Mouse (Mus musculus): ENCODE measurements around the gene Slc38a10.

DNA sequence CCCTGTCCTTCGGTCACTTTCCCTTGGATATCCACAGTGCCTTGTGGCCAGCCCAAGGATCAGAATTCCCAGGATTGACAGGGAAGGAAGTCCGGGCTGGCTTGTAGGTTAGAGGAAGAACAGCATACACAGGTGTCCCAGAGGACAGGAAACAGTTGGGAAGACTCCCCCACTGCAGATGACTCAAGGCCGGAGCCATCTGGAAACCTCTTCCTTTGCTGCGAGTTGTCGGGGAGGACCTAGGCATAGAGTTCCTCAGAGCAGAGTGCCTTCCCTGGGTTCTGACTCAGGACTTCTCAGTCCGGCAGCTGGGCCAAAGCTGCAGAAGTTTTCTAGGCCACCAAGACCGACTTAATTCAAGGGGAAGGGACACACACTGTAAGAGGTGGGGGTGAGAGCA is 48.6 kb upstream of the Slc38a10 start:
- TF ChIP-seq CTCF (IDR thresholded peaks at IDR 0.05; ENCODE audit: borderline replicate concordance, extremely low read depth, insufficient read depth, insufficient read length) (no peak), POLR2A (IDR thresholded peaks at IDR 0.05; ENCODE audit: borderline replicate concordance, extremely low read depth, insufficient read depth, insufficient read length, poor library complexity, severe bottlenecking) (no peak)
